Mouse (Mus musculus) duodenum, adult 2 months (tissue): ENCODE measurements around the gene Lrrc32. TPM values are rescaled to one million over a fixed set of nuclear protein-coding genes. Genes with fewer than 3 reads are reported as not detected.

Source experiments
- polyA plus RNA-seq: library from polyadenylated mRNA; depleted of rRNA; stranded (reverse); fragments of >200 nt; gene quantifications from 2 replicates; pipeline ENCODE4 v1.2.3, GENCODE M21; 2012; ENCODE audit warnings: low replicate concordance; rRNA removed

Gene Lrrc32
- polyA plus RNA-seq = 10.7 and 14.0 TPM in 2 replicates

GRCm38 (mm10) chr7:98489131-98489530 lies at the start of gene Lrrc32:
Gene Lrrc32 (plus strand): TSS chr7:98489283.

DNA sequence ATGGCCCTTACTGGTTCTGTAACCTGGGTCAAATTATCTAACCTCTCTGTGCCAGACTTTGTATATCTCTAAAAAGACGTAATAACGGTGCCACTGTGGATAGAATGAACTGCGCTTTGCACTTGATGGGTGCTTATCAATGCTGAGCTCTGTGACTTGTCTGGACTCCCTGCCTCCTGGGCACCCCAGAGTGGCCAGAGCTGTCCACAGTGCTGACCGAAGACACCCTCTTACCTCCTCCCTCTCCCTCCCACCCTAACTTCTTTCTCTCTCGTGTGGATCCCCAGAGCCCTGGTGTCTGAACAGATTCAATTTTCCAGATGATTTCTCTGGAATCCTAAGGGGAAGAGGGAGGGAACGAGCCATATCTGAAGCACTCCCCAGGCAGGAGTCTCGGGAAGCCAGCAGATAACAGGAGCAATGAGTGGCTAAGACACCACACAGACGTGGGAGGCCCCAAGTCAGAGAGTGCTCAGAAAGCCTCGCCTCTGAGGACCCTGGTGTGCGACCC lies 49.1 kb upstream of the Lrrc32 start, which contains the start of gene Gucy2d:
TSS of gene Gucy2d (plus strand) at position 461 of the 511 bp plus-strand sequence.

Other genes starting within 250 kb of the Lrrc32 start
- 0.36 and 1.3 TPM in 2 replicates for gene Acer3, start 168.1 kb upstream of the Lrrc32 start, polyA plus RNA-seq
- 88.8 and 145 TPM in 2 replicates for gene Tsku, start 128.0 kb upstream of the Lrrc32 start, polyA plus RNA-seq
- gene Gucy2d, start 48.9 kb upstream of the Lrrc32 start, polyA plus RNA-seq = 0.04 TPM in 1 of 2 replicates, not detected in the other
- 4.1 and 6.1 TPM in 2 replicates for gene Emsy, start 167.5 kb downstream of the Lrrc32 start, polyA plus RNA-seq
- gene Thap12, start 213.8 kb downstream of the Lrrc32 start, polyA plus RNA-seq = 1.7 and 2.6 TPM in 2 replicates